Mouse (Mus musculus) right cerebral cortex, postnatal 4 days (tissue): Measurements from ENCODE around the gene Plekhj1.

Experiments used
- DNase-seq: peaks from one replicate; pipeline ENCODE4 v3.0.0-alpha.2; 2022

Gene Plekhj1

GRCm38 (mm10) chr10:80774981-80775380, 23.4 kb downstream of the Plekhj1 start:
- DNase-seq: no peak

DNA sequence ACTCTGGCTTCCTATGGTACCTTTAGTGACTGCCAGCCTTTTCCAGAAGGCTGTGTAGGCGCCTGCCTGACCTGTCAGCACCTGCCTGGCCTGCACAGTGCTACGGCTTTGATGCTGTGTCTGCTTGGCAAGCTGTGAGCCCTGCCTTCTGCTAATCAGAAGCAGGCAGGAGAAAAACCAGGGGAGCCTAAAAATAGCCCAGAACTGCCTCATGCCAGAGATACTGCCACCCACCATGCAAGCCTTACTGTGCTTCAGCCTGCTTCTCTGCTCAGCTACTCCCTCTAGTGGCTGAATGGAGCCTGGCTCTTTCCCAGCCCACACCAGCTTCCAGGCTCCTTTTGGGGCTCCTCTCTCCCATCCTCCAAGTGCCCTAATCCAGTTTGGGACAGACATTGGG, 23.9 kb downstream of the Plekhj1 start:
- peak; percentile 82 for DNase-seq

GRCm38 (mm10) chr10:80773816-80774215, 24.6 kb downstream of the Plekhj1 start:
- no peak for DNase-seq

- DNase-seq: no peak
Observed at GRCm38 (mm10) chr10:80768365-80768764, 30.1 kb downstream of the Plekhj1 start.

DNA sequence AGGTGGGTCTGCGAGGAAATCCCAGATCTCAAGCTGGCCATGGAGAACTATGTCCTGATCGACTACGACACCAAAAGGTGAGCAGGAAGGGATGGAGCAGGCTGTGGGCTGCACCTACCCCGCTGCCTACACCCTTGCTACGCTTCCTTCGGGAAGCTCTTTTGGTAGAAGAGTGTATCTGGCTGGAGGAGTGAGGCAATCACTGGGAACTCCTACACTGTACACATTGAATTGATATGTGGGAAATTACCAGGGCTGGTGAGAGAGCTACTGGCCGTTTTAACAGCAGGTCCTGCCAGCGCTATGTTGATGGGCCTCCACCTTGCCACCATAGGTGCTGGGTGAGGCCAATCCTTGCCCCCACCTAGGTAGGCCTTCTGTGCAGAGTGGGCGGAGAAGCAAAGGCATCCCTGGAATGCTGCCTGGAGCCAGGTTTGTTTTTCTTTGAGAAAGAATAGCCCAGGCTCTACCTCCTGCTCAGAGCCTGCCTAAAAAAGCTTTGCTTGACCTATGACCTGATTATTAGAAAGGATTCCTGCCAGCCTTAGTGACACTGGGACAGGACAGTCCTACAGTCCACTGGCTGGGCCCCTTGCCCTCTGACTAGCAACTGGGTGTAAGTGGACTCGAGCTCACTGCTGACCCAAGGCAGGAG, 32.1 kb downstream of the Plekhj1 start:
- DNase-seq: no peak

GRCm38 (mm10) chr10:80765746-80766145, 32.7 kb downstream of the Plekhj1 start:
- DNase-seq: no peak

DNA sequence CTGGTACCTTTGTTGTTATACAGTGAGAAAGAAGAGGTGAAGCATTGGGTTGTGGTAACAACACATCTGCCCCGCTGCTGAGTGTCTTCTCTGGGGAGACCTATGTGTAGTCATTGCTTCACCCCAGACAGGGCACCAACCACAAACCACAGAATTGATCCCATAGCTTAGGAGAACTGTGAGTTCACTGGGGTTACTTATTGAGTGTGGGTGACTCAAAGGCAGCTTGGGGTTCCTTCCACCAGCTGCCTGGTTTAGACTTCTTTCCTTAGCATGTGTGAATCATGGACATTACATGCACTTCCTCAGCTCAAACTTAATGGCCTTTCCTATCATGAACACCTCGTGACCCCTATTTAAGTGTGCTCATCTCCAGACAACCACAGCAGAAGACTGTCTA, 34.9 kb downstream of the Plekhj1 start:
- DNase-seq: no peak

DNA sequence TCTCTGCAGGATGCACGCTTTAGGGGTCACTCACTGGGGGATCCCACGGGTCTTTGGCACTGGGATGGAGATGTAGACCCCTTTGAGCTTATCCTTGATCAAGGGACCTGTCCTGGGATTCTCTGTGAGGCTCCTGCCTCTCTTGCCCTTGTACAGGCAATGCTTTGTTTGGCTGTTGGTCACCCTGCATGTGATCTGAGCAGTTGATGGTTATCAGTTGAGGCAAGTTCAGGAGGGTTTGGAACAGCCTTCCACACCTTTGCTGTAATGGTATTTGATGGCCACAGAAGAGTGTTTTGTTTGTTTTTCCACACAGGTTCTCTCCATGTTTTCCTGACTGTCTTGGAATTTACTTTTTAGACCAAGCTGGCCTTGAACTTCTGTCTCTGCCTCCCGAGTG, 36.6 kb downstream of the Plekhj1 start:
- no peak for DNase-seq

DNA sequence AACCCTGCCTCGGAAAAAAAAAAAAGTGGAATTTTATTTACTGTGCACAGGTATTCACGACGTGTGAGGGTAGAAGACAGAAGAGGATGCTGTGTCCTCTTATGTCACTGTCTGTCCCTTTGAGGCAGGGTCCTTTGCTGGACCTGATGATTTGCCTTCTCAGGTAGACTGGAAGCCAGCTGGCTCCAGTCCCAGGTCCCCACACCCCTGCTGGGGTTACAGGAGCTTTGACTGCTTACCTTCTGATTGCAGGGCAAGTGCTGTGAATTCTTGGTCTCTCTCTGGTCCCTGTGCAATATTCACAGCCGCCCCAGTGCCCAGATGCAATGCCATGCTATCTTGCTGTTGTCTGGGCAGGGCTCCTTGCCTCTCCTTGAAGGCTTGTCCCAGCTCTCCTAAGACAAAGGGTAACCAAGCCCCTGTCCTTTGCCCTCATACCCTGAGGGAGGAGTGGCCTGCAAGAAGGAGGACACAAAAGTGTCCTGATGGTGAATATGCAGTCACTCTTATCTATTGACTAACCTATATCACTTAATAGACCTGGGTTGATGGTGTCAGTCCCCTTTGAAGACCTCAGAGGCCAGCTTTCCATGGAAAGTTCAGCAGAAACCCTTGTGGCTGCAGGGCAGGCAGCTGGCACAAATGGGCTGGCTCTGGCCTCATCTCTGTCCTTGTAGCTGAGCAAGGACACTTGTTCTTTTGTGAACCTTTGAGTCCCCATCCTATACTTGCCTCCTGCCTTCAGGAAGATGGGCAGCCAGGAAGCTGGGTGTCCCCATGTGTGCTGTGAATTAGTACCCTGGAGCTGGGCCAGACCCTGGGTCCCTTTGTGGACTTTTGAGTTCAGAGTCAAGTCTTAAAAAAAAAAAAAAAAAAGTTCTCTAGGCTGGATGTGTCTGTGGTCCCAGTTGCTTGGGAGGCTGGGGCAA, 37.6 kb downstream of the Plekhj1 start:
- no peak for DNase-seq

DNA sequence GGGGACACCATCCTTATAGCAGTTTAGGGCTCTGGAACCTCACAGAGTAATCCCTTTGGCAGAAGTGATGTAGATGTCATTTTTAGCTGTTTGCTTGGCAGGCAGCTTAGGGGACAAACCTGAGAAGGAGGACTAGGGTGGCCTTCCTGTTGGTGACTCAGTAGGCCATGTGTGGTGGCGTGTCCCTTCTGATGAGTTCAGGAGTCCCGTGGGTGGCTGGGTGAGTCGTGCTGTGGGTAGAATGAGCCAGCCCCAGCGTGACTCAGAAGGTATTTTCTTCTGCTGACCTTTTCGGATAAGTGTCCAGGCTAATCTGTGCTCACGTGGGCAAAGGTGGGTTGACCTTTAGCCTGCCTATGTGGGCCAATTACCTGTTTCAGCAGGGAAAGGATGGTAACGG, 39.8 kb downstream of the Plekhj1 start:
- no peak for DNase-seq

- peak; percentile 46 for DNase-seq
Observed at GRCm38 (mm10) chr10:80757717-80758116, 40.7 kb downstream of the Plekhj1 start.

- no peak for DNase-seq
Observed at GRCm38 (mm10) chr10:80756967-80757366, 41.5 kb downstream of the Plekhj1 start.

DNA sequence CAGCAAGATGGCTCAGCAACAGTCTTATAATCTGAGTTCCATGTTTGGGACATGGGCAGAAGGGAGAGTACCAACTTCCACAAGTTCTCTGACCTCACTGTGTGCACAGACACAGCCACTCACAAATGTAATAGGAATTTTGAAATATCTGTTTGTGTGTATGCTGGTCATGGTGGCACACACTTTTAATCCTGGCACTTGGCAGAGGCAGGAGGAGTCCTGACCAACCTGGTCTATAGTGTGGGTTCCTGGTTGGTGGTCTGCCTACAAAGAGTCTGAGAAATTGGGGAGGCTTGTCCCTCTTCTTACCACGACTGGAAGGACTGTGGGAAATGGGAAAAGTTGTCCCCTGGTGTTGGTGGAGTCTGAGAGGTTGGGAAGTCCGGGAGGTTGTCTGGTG, 41.9 kb downstream of the Plekhj1 start:
- DNase-seq: no peak

GRCm38 (mm10) chr10:80756099-80756498, 42.3 kb downstream of the Plekhj1 start:
- DNase-seq: no peak

DNA sequence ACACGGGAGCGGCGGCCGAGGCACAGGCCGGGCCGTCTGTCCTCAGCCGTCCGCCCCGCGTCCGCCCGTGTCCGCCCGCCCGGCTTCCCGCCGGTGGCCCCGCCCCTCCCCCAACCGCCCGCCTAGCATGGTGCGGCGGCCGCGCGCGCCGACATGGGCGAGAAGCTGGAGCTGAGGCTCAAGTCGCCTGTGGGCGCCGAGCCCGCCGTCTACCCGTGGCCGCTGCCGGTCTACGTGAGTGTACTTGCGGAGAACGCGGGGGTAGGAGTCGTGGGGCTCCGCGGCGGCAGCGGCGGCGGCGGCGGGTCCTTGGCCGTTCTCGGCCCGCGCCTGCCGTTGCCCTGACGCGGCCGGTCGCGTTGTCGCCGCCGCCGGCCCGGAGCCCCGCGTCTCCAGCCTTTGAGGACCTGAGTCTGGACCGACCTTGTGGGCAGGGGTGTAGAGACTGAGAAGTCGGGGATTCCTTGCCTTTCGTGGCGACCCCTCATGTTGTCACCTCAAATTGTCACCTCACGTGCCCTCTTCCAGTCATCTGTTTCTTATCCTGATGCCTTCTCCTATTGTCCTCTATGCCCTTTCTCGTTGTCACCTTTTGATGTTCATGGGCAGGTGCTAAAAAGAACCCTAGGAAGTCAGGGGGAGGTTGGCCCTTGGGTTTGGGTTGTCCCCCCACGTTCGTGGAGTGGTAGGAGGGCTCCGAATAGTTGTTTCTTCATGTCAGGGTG, 43.0 kb downstream of the Plekhj1 start:
- no peak for DNase-seq

DNA sequence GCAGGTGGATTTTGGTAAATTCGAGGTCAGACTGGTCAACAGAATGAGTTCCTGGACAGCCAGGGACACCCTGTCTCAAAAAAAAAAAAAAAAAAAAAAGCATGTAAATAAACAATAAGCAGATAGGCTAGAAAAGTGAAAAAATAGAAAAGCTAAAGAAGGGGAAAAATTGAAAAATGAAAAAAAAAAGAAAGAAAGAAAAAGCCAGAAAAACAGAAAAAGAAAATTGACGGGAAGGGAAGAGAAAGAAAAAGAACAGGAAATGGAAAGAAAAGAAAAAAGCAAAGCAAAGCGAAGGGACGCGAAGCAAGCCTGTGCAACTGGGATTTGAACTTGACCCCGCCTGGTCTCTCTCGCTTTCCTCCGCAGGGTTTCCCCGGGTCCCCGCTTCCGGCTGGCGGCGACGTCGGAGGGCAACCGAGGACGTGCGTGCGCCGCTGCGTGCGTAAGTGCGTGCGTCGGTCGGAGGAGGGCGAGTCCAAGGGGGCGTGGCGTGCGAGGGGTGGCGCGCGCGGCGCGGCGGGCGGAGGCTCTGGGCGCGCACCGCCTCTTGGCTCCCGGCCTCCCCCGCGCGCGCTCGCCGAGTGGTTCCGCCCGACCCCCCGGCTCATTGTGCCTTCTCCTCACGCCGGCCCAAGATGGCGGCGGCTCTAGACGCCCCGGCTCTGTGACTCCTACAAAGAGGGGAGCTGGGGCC, 43.7 kb downstream of the Plekhj1 start, which contains the start of gene Dot1l:
TSS of gene Dot1l (plus strand) at position 613 of the 697 bp plus-strand sequence.
- DNase-seq: peak; percentile 99

DNA sequence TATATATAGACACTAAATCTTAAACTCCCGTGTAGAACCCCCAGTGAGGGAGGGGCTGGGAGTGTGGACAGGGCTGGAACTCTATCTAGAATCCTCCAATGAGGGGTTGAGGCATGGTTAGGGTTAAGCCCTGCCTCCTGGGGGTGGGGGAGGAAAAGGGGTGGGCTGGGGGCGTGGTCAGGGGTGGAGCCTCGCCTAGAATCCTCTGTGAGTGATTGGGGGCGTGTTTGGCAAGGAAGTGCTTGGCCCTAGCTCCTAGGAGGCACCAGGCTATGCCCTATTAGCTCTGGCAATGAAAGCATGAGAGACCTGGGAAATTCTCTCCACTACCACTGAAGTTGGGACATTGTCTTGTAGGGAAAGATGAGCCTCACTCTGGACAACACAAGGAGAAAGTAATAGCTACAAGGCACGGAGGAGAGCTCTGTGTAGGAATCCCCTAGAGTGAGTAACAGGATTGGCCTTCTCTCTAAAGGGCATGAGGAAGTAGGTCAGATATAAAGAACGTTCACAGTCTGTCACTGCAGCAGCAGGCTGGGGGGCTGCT, 46.3 kb downstream of the Plekhj1 start:
- DNase-seq: peak; percentile 62

DNA sequence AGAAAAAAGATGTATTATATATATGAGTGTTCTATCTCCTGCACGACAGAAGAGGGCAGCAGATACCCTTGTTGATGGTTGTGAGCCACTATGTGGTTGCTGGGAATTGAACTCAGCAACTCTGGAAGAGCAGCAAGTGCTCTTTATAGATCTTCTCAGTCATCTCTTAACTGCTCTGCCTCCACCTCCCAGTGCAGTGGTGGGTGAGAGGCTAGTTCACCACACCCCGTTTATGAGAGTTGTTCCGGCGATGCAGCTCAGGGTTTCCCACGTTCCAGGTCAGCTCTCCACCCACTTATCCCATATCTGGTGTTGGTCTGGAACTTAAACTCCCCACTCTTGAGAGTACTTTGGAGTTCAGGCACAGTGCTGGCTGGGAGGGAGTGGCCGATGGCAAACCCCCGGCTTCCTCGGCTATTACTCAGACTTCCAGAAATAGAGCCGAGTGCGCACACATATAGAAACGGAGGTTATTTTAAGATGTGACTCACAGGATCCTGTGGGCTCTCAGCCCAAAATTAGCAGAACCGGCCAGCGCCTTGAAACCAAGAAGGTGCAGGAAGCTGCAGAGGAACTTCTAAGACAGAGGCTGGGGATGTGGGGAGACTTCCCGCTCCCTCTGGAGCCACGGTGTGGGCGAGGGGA, 47.1 kb downstream of the Plekhj1 start:
- no peak for DNase-seq

GRCm38 (mm10) chr10:80748609-80749008, 49.8 kb downstream of the Plekhj1 start:
- no peak for DNase-seq

DNA sequence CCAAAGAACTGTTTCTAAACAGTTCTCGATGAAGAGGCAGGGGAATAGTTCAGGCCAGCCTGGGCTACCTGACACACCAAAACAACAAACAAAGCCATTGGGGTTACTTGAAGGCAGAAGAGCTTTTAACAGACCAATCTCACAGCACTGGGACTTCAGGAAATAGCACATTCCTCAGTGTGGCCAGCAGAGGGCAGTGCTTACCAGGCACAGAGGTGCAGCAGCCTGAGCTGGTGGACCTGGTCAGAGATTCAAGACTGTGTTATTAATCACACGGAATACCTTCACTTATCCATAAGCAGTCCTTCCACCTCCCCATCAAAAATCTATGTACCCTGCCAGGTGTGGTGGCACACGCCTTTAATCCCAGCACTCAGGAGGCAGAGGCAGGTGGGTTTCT, 51.0 kb downstream of the Plekhj1 start:
- peak; percentile 80 for DNase-seq
